Mouse (Mus musculus) adrenal gland, adult 2 months (tissue): ENCODE measurements around the gene Olfr791. TPM values are rescaled to one million over a fixed set of nuclear protein-coding genes. Genes with fewer than 3 reads are reported as not detected.

Experiments
- DNase-seq: peaks from one replicate; pipeline ENCODE4 v3.0.0; 2021
- long read RNA-seq: library from polyadenylated mRNA; stranded (forward); transcript quantifications from one replicate; pipeline ENCODE4 v2.0.0, GENCODE M21; 2021
- polyA plus RNA-seq: library from polyadenylated mRNA; depleted of rRNA; stranded (reverse); fragments of >200 nt; gene quantifications from 2 replicates; pipeline ENCODE4 v1.2.3, GENCODE M21; 2012; rRNA removed
- total RNA-seq, 2 experiments: library from RNA; stranded (reverse); gene quantifications; 2 replicates each; pipeline ENCODE4 v1.2.3; 2021

Gene Olfr791
- total RNA-seq = not detected
- not detected in 2 replicates for polyA plus RNA-seq
- long read RNA-seq = 0 reads

- DNase-seq = no peak
Measured at GRCm38 (mm10) chr10:129521492-129521891, at the start of gene Olfr791. TSS of gene Olfr791 (plus strand) at chr10:129521792.

DNA sequence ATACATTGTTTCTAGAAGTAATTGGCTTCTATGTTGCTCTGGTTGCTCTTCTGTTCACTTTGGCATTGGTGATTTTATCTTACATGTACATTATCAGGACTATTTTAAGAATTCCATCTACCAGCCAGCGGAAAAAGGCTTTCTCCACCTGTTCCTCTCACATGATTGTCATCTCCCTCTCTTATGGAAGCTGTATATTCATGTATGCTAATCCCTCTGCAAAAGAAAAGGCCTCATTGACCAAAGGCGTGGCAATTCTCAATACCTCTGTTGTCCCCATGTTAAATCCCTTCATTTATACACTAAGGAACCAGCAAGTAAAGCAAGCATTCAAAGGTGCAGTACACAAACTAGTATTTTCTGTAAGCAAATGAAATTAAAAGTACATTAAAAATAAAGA, 48.3 kb upstream of the Olfr791 start:
- no peak for DNase-seq

DNA sequence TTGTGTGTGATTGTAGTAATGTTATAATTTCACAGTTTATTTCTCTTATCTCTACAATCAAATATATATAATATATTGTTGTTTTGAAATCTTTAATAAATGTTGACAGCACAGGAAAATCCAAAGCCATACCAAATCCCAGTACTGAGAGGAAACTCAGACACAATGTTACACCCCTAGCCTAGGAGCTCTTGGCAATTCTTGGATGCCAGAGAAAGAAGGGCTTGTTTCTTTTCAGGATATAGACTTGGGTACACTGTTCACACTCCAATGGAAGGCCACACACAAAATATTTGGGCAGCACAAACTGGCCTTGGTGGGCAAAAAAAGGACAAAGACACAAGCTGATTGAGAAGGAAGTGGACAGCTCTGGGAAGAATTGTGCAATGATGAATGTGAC, 47.9 kb upstream of the Olfr791 start:
- DNase-seq = no peak

- DNase-seq = no peak
Measured at GRCm38 (mm10) chr10:129484452-129484851, 37.1 kb upstream of the Olfr791 start, which contains the start of gene Olfr789. TSS of gene Olfr789 (plus strand) at chr10:129484752.

GRCm38 (mm10) chr10:129490101-129490500, 31.5 kb upstream of the Olfr791 start:
- DNase-seq = no peak

GRCm38 (mm10) chr10:129498192-129498591, 23.4 kb upstream of the Olfr791 start, which contains the start of gene Olfr790:
TSS of gene Olfr790 (plus strand) at chr10:129498492.
- DNase-seq = no peak

- no peak for DNase-seq
Measured at GRCm38 (mm10) chr10:129538862-129539261, 17.3 kb downstream of the Olfr791 start, which contains the start of gene Olfr792. TSS of gene Olfr792 (plus strand) at chr10:129539162.

- no peak for DNase-seq
Measured at GRCm38 (mm10) chr10:129549354-129549753, 27.8 kb downstream of the Olfr791 start.

- DNase-seq = no peak
Measured at GRCm38 (mm10) chr10:129567355-129567754, 45.8 kb downstream of the Olfr791 start, which contains the start of gene Olfr794. TSS of gene Olfr794 (plus strand) at chr10:129567655.

DNA sequence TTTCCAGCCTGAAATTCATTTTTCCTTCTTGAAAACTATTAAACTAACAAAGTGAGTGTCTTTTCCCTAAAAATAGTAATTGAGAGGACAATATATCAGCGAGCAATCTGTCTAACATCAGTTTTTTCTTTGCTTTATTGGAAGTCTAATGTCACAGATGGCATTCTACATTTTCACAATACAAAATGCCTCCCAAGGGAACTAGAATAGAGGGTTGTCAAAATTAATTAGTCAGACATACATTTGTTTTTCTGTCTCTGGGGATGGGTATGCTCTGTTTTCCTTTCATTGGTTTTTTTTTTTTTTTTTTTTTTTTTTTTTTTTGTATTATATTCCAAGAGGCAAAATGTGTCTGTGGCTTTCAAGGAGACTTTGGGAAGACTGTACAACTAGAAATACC, 55.5 kb downstream of the Olfr791 start:
- no peak for DNase-seq

Other genes starting within 250 kb of the Olfr791 start
- not detected for gene Olfr780, start 203.7 kb upstream of the Olfr791 start, total RNA-seq
- gene Olfr780, start 203.7 kb upstream of the Olfr791 start, polyA plus RNA-seq = not detected in 2 replicates
- not detected for gene Olfr781, start 192.9 kb upstream of the Olfr791 start, total RNA-seq
- not detected in 2 replicates for gene Olfr781, start 192.9 kb upstream of the Olfr791 start, polyA plus RNA-seq
- gene Olfr782, start 172.9 kb upstream of the Olfr791 start, total RNA-seq = not detected
- gene Olfr782, start 172.9 kb upstream of the Olfr791 start, polyA plus RNA-seq = not detected in 2 replicates
- not detected for gene Olfr784, start 137.7 kb upstream of the Olfr791 start, total RNA-seq
- not detected in 2 replicates for gene Olfr784, start 137.7 kb upstream of the Olfr791 start, polyA plus RNA-seq
- not detected for gene Olfr785, start 116.4 kb upstream of the Olfr791 start, total RNA-seq
- gene Olfr785, start 116.4 kb upstream of the Olfr791 start, polyA plus RNA-seq = not detected in 2 replicates
- not detected for gene Olfr786, start 94.5 kb upstream of the Olfr791 start, total RNA-seq
- gene Olfr786, start 94.5 kb upstream of the Olfr791 start, polyA plus RNA-seq = not detected in 2 replicates
- not detected for gene Olfr787, start 59.9 kb upstream of the Olfr791 start, total RNA-seq
- gene Olfr787, start 59.9 kb upstream of the Olfr791 start, polyA plus RNA-seq = not detected in 2 replicates
- not detected for gene Olfr788, start 50.8 kb upstream of the Olfr791 start, total RNA-seq
- not detected in 2 replicates for gene Olfr788, start 50.8 kb upstream of the Olfr791 start, polyA plus RNA-seq
- gene Olfr789, start 37.0 kb upstream of the Olfr791 start, total RNA-seq = not detected
- not detected in 2 replicates for gene Olfr789, start 37.0 kb upstream of the Olfr791 start, polyA plus RNA-seq
- not detected for gene Olfr790, start 23.3 kb upstream of the Olfr791 start, total RNA-seq
- gene Olfr790, start 23.3 kb upstream of the Olfr791 start, polyA plus RNA-seq = not detected in 2 replicates
- not detected for gene Olfr792, start 17.4 kb downstream of the Olfr791 start, total RNA-seq
- not detected in 2 replicates for gene Olfr792, start 17.4 kb downstream of the Olfr791 start, polyA plus RNA-seq
- not detected for gene Olfr794, start 45.9 kb downstream of the Olfr791 start, total RNA-seq
- not detected in 2 replicates for gene Olfr794, start 45.9 kb downstream of the Olfr791 start, polyA plus RNA-seq
- gene Olfr796, start 90.8 kb downstream of the Olfr791 start, total RNA-seq = not detected
- not detected in 2 replicates for gene Olfr796, start 90.8 kb downstream of the Olfr791 start, polyA plus RNA-seq
- gene Olfr798, start 106.1 kb downstream of the Olfr791 start, total RNA-seq = not detected
- not detected in 2 replicates for gene Olfr798, start 106.1 kb downstream of the Olfr791 start, polyA plus RNA-seq
- not detected for gene Olfr799, start 115.7 kb downstream of the Olfr791 start, total RNA-seq
- not detected in 2 replicates for gene Olfr799, start 115.7 kb downstream of the Olfr791 start, polyA plus RNA-seq
- not detected for gene Olfr800, start 135.9 kb downstream of the Olfr791 start, total RNA-seq
- not detected in 2 replicates for gene Olfr800, start 135.9 kb downstream of the Olfr791 start, polyA plus RNA-seq
- gene Olfr801, start 152.1 kb downstream of the Olfr791 start, total RNA-seq = not detected
- gene Olfr801, start 152.1 kb downstream of the Olfr791 start, polyA plus RNA-seq = not detected in 2 replicates
- not detected for gene Olfr802, start 166.4 kb downstream of the Olfr791 start, total RNA-seq
- gene Olfr802, start 166.4 kb downstream of the Olfr791 start, polyA plus RNA-seq = not detected in 2 replicates
- gene Olfr803, start 172.5 kb downstream of the Olfr791 start, total RNA-seq = not detected
- gene Olfr803, start 172.5 kb downstream of the Olfr791 start, polyA plus RNA-seq = not detected in 2 replicates
- gene Olfr804, start 181.4 kb downstream of the Olfr791 start, total RNA-seq = not detected
- not detected in 2 replicates for gene Olfr804, start 181.4 kb downstream of the Olfr791 start, polyA plus RNA-seq
- gene Olfr805, start 207.6 kb downstream of the Olfr791 start, total RNA-seq = not detected
- gene Olfr805, start 207.6 kb downstream of the Olfr791 start, polyA plus RNA-seq = not detected in 2 replicates
- gene Olfr806, start 220.1 kb downstream of the Olfr791 start, total RNA-seq = not detected
- not detected in 2 replicates for gene Olfr806, start 220.1 kb downstream of the Olfr791 start, polyA plus RNA-seq
- not detected for gene Olfr807, start 236.0 kb downstream of the Olfr791 start, total RNA-seq
- not detected in 2 replicates for gene Olfr807, start 236.0 kb downstream of the Olfr791 start, polyA plus RNA-seq
- gene Olfr808, start 243.7 kb downstream of the Olfr791 start, total RNA-seq = not detected
- not detected in 2 replicates for gene Olfr808, start 243.7 kb downstream of the Olfr791 start, polyA plus RNA-seq